Mouse (Mus musculus) right cerebral cortex, postnatal 36 days (tissue): ENCODE measurements around the gene Etfb.
A peak's percentile ranks its signal among the peaks of the same experiment; 100 is the strongest.
"Not testable (repeated sequence)": the region's sequence is repeated elsewhere in the genome, so short reads cannot be mapped to it uniquely, and the experiment has no call there.

ENCODE experiments used
- DNase-seq, 2 experiments: peaks; one replicate each; pipeline ENCODE4 v3.0.0; 2022; ENCODE audit warnings: low spot score in 2 of 2, mixed read lengths in 1 of 2

The Etfb gene

GRCm38 (mm10) chr7:43443917-43444293 is at the start of gene Etfb, which contains the start of gene Gm45233:
TSS of gene Etfb (plus strand) at chr7:43444083.
TSS of gene Gm45233 (plus strand) at chr7:43444128.
- peak; percentile 93 to 96 for DNase-seq

- DNase-seq, result no peak
Observed at GRCm38 (mm10) chr7:43399501-43399900, 44.4 kb upstream of the Etfb start.

- no peak for DNase-seq
Observed at GRCm38 (mm10) chr7:43402718-43403117, 41.2 kb upstream of the Etfb start.

GRCm38 (mm10) chr7:43407573-43407972 is 36.3 kb upstream of the Etfb start:
- no peak for DNase-seq

GRCm38 (mm10) chr7:43408131-43408553 is 35.7 kb upstream of the Etfb start, which contains the start of gene Siglecg:
TSS of gene Siglecg (plus strand) at chr7:43408204.
- no peak for DNase-seq

GRCm38 (mm10) chr7:43409084-43409483 is 34.8 kb upstream of the Etfb start:
- DNase-seq, result no peak

- not testable (repeated sequence) for DNase-seq
Observed at GRCm38 (mm10) chr7:43411724-43412123, 32.2 kb upstream of the Etfb start.

- DNase-seq, result no peak
Observed at GRCm38 (mm10) chr7:43417298-43417697, 26.6 kb upstream of the Etfb start.

- DNase-seq, result peak; percentile 55 to 62
Observed at GRCm38 (mm10) chr7:43422995-43423617, 20.8 kb upstream of the Etfb start.

- DNase-seq, result no peak
Observed at GRCm38 (mm10) chr7:43423991-43424625, 19.8 kb upstream of the Etfb start.

GRCm38 (mm10) chr7:43427406-43427805 is 16.5 kb upstream of the Etfb start, which contains the start of gene Lim2:
TSS of gene Lim2 (plus strand) at chr7:43427670.
- no peak for DNase-seq

- no peak for DNase-seq
Observed at GRCm38 (mm10) chr7:43429500-43429899, 14.4 kb upstream of the Etfb start.

GRCm38 (mm10) chr7:43432891-43433290 is 11.0 kb upstream of the Etfb start:
- no peak for DNase-seq

- DNase-seq, result no peak
Observed at GRCm38 (mm10) chr7:43434676-43435075, 9.2 kb upstream of the Etfb start.

GRCm38 (mm10) chr7:43436341-43437255 is 7.3 kb upstream of the Etfb start, which contains the start of gene Nkg7:
TSS of gene Nkg7 (plus strand) at chr7:43437073.
- DNase-seq, result no peak

- no peak for DNase-seq
Observed at GRCm38 (mm10) chr7:43438611-43439010, 5.3 kb upstream of the Etfb start.

GRCm38 (mm10) chr7:43440482-43440881 is 3.4 kb upstream of the Etfb start, which contains the start of gene Cldnd2:
TSS of gene Cldnd2 (plus strand) at chr7:43440782.
- no peak for DNase-seq

GRCm38 (mm10) chr7:43441071-43441470 is 2.8 kb upstream of the Etfb start:
- no peak for DNase-seq

- DNase-seq, result no peak
Observed at GRCm38 (mm10) chr7:43442684-43443083, 1.2 kb upstream of the Etfb start.

GRCm38 (mm10) chr7:43443126-43443916 is 562 bp upstream of the Etfb start:
- peak; percentile 40 to 58 for DNase-seq

- no peak for DNase-seq
Observed at GRCm38 (mm10) chr7:43447801-43448200, 3.9 kb downstream of the Etfb start.
